Mouse (Mus musculus) hindbrain, embryonic 16.5 days (tissue): ENCODE data around the gene Tmem88. TPM values are rescaled to one million over a fixed set of nuclear protein-coding genes. Genes with fewer than 3 reads are reported as not detected.
"Not testable (repeated sequence)": the region's sequence is repeated elsewhere in the genome, so short reads cannot be mapped to it uniquely, and the experiment has no call there.

ENCODE experiments used
- ATAC-seq: fragments of 200-750 bp; cut with Nextera tagmentation; 2 replicates; pipeline ENCODE4 v1.8.0; 2017; ENCODE audit warnings: moderate TSS enrichment, moderate library complexity
- H3K27ac ChIP-seq: fragments of 300-500 bp; sonication (generic); 2 replicates; pipeline ENCODE4 v1.5.1; 2014; ENCODE audit warnings: low read depth, mild to moderate bottlenecking, control low read depth, low read length, moderate library complexity
- H3K27me3 ChIP-seq: fragments of 300-500 bp; sonication (generic); replicated peaks from 2 replicates; pipeline ENCODE4 v1.6.1; 2014; ENCODE audit warnings: low read length; ENCODE audit not compliant: control insufficient read depth, insufficient read depth
- H3K36me3 ChIP-seq: fragments of 300-500 bp; sonication (generic); 2 replicates; pipeline ENCODE4 v1.6.1; 2014; ENCODE audit warnings: mild to moderate bottlenecking, low read length, moderate library complexity, mixed read lengths; ENCODE audit not compliant: control insufficient read depth, insufficient read depth
- H3K4me1 ChIP-seq: fragments of 300-500 bp; sonication (generic); 2 replicates; pipeline ENCODE4 v1.6.1; 2014; ENCODE audit warnings: low read depth, low read length; ENCODE audit not compliant: control insufficient read depth, insufficient read depth
- H3K4me2 ChIP-seq: fragments of 300-500 bp; sonication (generic); 2 replicates; pipeline ENCODE4 v1.6.1; 2014; ENCODE audit warnings: mild to moderate bottlenecking, low read length, control low read depth, moderate library complexity
- H3K4me3 ChIP-seq: fragments of 300-500 bp; sonication (generic); 2 replicates; pipeline ENCODE4 v1.5.1; 2014; ENCODE audit warnings: mild to moderate bottlenecking, low read length, control low read depth, moderate library complexity
- H3K9ac ChIP-seq: fragments of 300-500 bp; sonication (generic); 2 replicates; pipeline ENCODE4 v1.6.1; 2014; ENCODE audit warnings: low read depth, mild to moderate bottlenecking, control low read depth, low read length, moderate library complexity
- H3K9me3 ChIP-seq: fragments of 300-500 bp; sonication (generic); 2 replicates; pipeline ENCODE4 v1.6.1; 2014; ENCODE audit warnings: mild to moderate bottlenecking, low read length, moderate library complexity; ENCODE audit not compliant: control insufficient read depth
- WGBS: fragments of 180-500 bp; shearing (Covaris S2); extraction: QIAGEN DNeasy Blood & Tissue Kit; methylation state at CpG from one replicate; pipeline ENCODE4 v1.1.7; 2014; 5-methylcytosine and 5-hydroxymethylcytosine counted together
- polyA plus RNA-seq: library from polyadenylated mRNA; unstranded; fragments of >200 nt; fragmentation: Nextera tagmentation; extraction: Ambion mirVana; gene quantifications from 2 replicates; pipeline ENCODE4 v1.2.1, GENCODE M21; 2015

The Tmem88 gene
- polyA plus RNA-seq, 1 experiment from 2014 or later: 8.9 TPM

DNA sequence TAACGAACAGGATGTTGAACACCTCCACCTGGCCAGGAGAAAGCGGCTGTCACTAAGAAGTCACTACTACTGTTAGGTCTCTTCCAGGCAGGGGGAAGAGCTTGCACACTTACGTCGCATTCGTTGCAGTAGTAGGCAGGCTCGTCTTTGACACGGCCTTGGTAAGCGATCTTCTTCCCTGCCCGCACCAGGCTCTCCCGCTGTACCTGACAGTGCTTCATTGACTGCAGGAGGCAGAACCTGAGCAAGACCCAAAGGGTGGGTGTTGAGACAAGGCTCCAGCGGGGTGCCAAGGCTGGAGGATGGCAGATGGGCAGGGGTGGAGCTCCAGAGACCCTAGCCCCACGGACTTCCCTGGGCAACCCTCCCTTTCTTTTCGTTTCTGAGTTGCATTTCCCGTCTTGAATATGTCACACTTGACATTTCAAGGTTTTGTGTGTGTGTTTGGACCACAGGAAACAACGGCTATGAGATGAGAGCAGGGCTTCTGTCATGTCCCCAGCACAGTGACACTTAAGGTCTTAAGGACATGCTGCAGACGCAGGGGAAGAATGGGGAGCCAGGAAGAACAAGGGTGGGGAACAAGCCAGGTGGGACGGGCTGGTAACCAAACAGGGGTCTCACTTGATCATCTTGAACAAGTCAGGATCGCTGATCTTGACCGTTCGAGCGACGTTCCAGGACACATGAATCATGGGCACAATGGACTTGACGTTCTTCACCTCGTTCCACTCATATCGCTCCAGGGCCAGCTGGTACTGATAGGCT is 2.2 kb upstream of the Tmem88 start:
- Histone ChIP-seq H3K4me2 (no peak overlapping the region), H3K4me1 (peaks cover 9% of the 10 kb centered on the region), H3K9ac (no peak overlapping the region), H3K9me3 (no peaks in the 10 kb centered on the region), H3K36me3 (peaks cover 46% of the 10 kb centered on the region), H3K4me3 (no peak overlapping the region), H3K27ac (no peak overlapping the region), H3K27me3 (no peaks in the 10 kb centered on the region)
- WGBS: 74% methylated on average over 25 of the region's 25 CpGs
- ATAC-seq: no peak

GRCm38 (mm10) chr11:69399201-69400082 is 1.4 kb upstream of the Tmem88 start:
- Histone ChIP-seq H3K4me3 (no peak overlapping the region), H3K27ac (no peak overlapping the region), H3K4me2 (no peak overlapping the region; the same call in 1 of the 2 replicates), H3K9ac (peak overlapping the region; percentile 25; the same call in 1 of the 2 replicates), H3K9me3 (no peaks in the 10 kb centered on the region), H3K27me3 (no peaks in the 10 kb centered on the region), H3K36me3 (peaks cover 38% of the 10 kb centered on the region), H3K4me1 (peaks cover 9% of the 10 kb centered on the region)
- 22% methylated on average over 66 of the region's 66 CpGs for WGBS
- no peak for ATAC-seq

- Histone ChIP-seq H3K4me1 (peaks cover 13% of the 10 kb centered on the region), H3K4me3 (no peak overlapping the region)
Measured at GRCm38 (mm10) chr11:69398486-69399200, 609 bp upstream of the Tmem88 start.

DNA sequence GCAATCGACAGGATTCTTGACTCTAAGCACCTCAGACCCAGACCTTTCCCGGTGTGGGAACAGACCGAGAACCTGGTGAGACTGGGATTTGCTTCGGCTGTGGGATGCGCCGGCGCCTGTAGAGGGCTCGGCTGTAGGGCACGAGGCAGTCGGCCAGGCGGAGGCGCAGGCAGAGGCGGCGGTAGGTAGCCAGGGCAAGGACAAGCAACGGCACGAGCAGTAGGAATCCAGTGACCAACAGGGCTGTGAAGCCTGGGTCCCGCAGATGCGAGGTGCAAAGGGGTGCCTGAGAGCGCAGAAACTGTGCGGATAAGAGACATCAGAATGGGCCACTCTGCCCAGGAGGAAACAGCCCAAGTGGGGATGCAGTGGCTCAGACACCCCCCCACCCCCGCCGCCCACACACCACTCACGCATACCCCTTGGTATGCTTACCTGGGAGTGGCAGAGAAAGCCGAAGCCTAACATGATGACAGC is 415 bp downstream of the Tmem88 start:
- peaks cover 13% of the 10 kb centered on the region for H3K4me1 ChIP-seq
- H3K9me3 ChIP-seq: no peaks in the 10 kb centered on the region
- H3K4me3 ChIP-seq: peak overlapping the region; percentile 18
- H3K27me3 ChIP-seq: no peaks in the 10 kb centered on the region
- peaks cover 28% of the 10 kb centered on the region for H3K36me3 ChIP-seq
- 10% methylated on average over 24 of the region's 24 CpGs for whole genome bisulfite sequencing
- H3K9ac ChIP-seq: peak overlapping the region; percentile 47; the same call in 1 of the 2 replicates
- peak overlapping the region; percentile 31; the same call in 1 of the 2 replicates for H3K4me2 ChIP-seq
- no peak for ATAC-seq
- H3K27ac ChIP-seq: peak overlapping the region; percentile 51

More at GRCm38 (mm10) chr11:69398486-69399200, 609 bp upstream of the Tmem88 start:
- no peak overlapping the region for H3K27ac ChIP-seq
- no peak overlapping the region; the same call in 1 of the 2 replicates for H3K9ac ChIP-seq
- H3K27me3 ChIP-seq: no peaks in the 10 kb centered on the region
- 0 out of 2 replicates have a peak overlapping the region, but pooled peaks have one; percentile 1 for H3K4me2 ChIP-seq
- 25% methylated on average over 21 of the region's 21 CpGs for WGBS
- no peaks in the 10 kb centered on the region for H3K9me3 ChIP-seq
- no peak for ATAC-seq
- H3K36me3 ChIP-seq: peaks cover 32% of the 10 kb centered on the region

DNA sequence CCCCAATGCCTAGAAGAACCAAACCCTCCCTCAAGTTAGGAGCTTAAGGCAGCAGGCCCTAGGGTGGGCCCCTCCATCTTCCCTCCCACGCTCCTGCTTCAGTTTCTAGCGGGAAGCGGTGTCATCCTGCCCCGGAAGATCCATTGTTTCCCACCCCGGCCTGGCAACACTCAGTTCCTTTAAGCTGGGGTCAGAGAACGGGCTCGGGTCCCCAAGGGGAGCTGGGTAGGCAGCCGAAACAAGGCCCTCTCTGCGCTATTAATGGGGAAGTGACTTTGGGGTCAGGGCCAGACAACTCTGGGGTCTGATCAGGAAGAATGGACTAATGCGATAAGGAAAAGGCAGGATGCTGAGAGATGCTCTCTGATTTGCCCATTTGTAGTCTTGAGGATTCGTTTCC is 1.3 kb downstream of the Tmem88 start:
- H3K36me3 ChIP-seq: peaks cover 22% of the 10 kb centered on the region
- H3K9ac ChIP-seq: peak overlapping the region; percentile 5; the same call in 1 of the 2 replicates
- ATAC-seq: no peak
- H3K27me3 ChIP-seq: no peaks in the 10 kb centered on the region
- WGBS: 27% methylated on average over 11 of the region's 11 CpGs
- H3K4me1 ChIP-seq: peaks cover 13% of the 10 kb centered on the region
- H3K27ac ChIP-seq: no peak overlapping the region
- no peaks in the 10 kb centered on the region for H3K9me3 ChIP-seq
- H3K4me2 ChIP-seq: peak overlapping the region; percentile 80
- peak overlapping the region; percentile 78 for H3K4me3 ChIP-seq

DNA sequence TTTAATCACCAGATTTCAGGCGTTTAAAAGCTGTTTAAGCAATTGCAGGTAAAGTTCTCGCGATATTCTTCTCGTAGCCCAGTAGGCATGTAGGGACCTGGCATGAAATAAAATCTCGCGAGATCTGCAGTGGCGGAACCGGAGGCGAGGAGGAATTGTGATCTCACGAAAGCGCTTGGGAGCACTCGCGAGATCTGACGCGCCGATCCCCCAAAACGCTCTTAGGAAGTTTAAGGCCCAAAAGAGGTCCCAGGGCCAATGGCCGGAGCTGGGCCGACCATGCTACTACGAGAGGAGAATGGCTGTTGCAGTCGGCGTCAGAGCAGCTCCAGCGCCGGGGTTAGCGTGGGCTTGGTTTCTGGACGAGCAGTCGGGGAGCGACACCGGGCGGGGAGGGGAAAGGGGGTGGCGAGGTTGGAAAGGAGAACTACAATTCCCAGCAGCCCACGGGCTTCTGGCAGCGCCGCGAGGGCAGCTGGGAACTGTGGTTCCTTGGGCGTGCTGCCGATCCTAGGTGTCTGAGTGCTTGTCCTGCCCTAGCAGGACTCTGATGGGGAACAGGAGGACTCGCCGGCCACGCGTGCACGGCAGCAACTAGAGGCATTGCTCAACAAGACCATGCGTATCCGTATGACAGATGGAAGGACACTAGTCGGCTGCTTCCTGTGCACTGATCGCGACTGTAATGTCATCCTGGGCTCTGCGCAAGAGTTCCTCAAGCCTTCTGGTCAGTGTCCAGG is 2.2 kb downstream of the Tmem88 start:
- Histone ChIP-seq H3K4me3 (peak overlapping the region; percentile 78), H3K9me3 (no peaks in the 10 kb centered on the region), H3K36me3 (peaks cover 17% of the 10 kb centered on the region), H3K4me1 (peaks cover 13% of the 10 kb centered on the region), H3K27me3 (no peaks in the 10 kb centered on the region), H3K4me2 (peak overlapping the region; percentile 80), H3K27ac (peak overlapping the region; percentile 99), H3K9ac (peak overlapping the region; percentile 95)
- under 1% methylated on average over 43 of the region's 48 CpGs for WGBS
- ATAC-seq: peak; percentile 94

- Histone ChIP-seq H3K4me2 (peak within 1 kb of the TSS; percentile 80), H3K4me3 (peak within 1 kb of the TSS; percentile 78), H3K36me3 (peaks cover 12% of the 10 kb centered on the region), H3K27ac (peak within 1 kb of the TSS; percentile 99), H3K4me1 (peaks cover 13% of the 10 kb centered on the region), H3K9ac (peak within 1 kb of the TSS; percentile 95)
- under 1% methylated on average over 23 of the region's 24 CpGs for WGBS
- H3K27me3 ChIP-seq, H3K9me3 ChIP-seq: not testable (repeated sequence)
- ATAC-seq: peak; percentile 83
Measured at GRCm38 (mm10) chr11:69395235-69395633, 2.8 kb downstream of the Tmem88 start, which contains the start of the genes Naa38 and Cyb5d1. Gene Naa38 (plus strand): TSS chr11:69395487. Gene Cyb5d1 (minus strand): TSS chr11:69395631.

DNA sequence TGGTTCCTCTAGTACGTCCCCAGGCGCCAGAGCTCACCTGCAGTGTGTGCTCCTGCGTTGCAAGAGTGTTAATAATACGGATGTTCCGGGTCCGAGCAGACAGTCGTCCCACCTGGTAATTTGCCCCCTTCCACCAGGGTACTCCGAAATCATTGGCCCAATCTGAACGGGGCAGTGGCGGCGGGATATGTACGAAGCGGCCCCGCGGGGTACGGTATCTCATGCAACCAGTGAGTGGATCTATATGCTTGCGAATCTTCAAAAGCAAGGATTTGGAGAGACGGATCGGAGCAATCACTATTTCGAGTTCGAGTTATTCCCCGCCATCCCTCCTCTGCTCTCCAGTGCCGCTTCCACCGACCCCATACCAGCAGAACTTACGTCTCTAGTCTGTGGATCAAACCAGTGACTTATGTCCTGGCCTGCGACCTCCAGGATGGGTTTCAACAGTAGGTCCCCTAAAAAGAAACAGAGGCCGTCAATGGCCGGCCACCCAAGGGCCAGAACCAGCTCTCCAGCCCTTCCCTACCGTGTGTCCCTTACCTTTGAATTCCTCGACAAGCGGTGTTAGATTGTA is 3.4 kb downstream of the Tmem88 start:
- Histone ChIP-seq H3K27ac (peak overlapping the region; percentile 99), H3K4me3 (peak overlapping the region; percentile 78), H3K4me2 (peak overlapping the region; percentile 77), H3K4me1 (peaks cover 13% of the 10 kb centered on the region), H3K9ac (peak overlapping the region; percentile 71)
- ATAC-seq, H3K36me3 ChIP-seq, H3K9me3 ChIP-seq, H3K27me3 ChIP-seq: not testable (repeated sequence)
- WGBS: under 1% methylated on average over 31 of the region's 31 CpGs
